Mouse (Mus musculus): ENCODE measurements at regions not wholly inside any gene's neighbourhood (a gene's known extent, or its start where the extent isn't known, plus 50 kb on each side); places are given as distances from the start of the nearest gene placed in this dataset.
"Not testable (repeated sequence)": the region's sequence is repeated elsewhere in the genome, so short reads cannot be mapped to it uniquely, and the experiment has no call there.

DNA sequence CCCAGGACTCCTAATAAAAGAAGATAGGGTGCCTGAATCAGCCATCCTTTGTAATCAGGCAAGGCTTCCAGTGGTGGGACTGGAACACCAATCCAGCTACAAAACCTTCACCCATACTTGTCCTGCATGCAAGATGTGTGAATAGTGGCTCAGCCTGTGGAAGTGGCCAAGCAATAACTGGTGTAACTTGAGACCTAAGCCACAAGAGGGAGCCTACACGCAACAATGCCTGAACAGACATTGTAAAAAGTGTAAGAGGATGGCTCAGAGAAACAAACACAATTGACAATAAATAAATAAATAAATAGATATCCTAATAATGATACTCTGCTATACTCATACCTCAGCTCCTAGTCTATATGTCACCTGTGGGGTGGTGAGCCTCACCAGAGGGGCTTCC, 781.5 kb upstream of the Cdh20 start:
- Histone ChIP-seq H3K27ac (ENCODE audit: low read depth, low read length) (no peak overlapping the region), H3K9ac (replicated peaks; ENCODE audit: low read length, poor library complexity, severe bottlenecking) (no peak overlapping the region), H3K27me3 (ENCODE audit: insufficient read depth, low read length) (no peaks in the 10 kb centered on the region), H3K4me1 (ENCODE audit: insufficient read depth, low read length) (no peaks in the 10 kb centered on the region), H3K36me3 (ENCODE audit: insufficient read depth, low read length) (no peaks in the 10 kb centered on the region), H3K4me2 (ENCODE audit: low read depth, low read length, poor library complexity, severe bottlenecking) (no peak overlapping the region), H3K4me3 (ENCODE audit: low read depth, low read length) (no peak overlapping the region), H3K9me3 (ENCODE audit: low read length) (no peaks in the 10 kb centered on the region)
- ATAC-seq (ENCODE audit: low FRiP score) (no peak; the same call in 1 of the 2 replicates), DNase-seq (ENCODE audit: low spot score) (peak; percentile 72)
- 28% methylated on average over 1 of the region's 1 CpGs for WGBS
- TF ChIP-seq CTCF (IDR thresholded peaks at IDR 0.05), result peak; percentile 73

DNA sequence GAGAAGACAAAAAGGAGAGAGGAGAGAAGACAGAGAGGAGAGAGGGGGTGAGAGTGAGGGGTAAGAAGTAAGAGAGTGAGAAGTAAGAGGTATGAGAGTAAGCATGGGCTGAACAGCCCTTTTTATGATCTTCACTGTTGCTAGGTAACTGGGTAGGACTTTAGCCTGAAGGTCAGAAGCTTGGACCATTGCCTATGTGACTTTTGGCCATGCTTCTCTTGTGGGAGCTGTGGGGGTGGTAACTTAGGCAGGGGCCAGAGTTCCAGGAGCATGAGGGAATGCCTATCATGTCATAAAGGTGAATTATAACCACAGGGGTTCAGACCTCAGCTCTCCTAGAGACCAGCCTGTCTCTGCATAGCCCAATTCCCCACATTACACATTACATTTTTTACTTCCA, 765.4 kb upstream of the Cdh20 start:
- H3K4me2 ChIP-seq (ENCODE audit: low read depth, low read length, poor library complexity, severe bottlenecking); DNase-seq (ENCODE audit: low spot score); H3K9me3 ChIP-seq (ENCODE audit: low read length); H3K4me3 ChIP-seq (ENCODE audit: low read depth, low read length); H3K36me3 ChIP-seq (ENCODE audit: insufficient read depth, low read length); H3K27ac ChIP-seq (ENCODE audit: low read depth, low read length); ATAC-seq (ENCODE audit: low FRiP score); H3K27me3 ChIP-seq (ENCODE audit: insufficient read depth, low read length); H3K9ac ChIP-seq (replicated peaks; ENCODE audit: low read length, poor library complexity, severe bottlenecking); H3K4me1 ChIP-seq (ENCODE audit: insufficient read depth, low read length): not testable (repeated sequence)

DNA sequence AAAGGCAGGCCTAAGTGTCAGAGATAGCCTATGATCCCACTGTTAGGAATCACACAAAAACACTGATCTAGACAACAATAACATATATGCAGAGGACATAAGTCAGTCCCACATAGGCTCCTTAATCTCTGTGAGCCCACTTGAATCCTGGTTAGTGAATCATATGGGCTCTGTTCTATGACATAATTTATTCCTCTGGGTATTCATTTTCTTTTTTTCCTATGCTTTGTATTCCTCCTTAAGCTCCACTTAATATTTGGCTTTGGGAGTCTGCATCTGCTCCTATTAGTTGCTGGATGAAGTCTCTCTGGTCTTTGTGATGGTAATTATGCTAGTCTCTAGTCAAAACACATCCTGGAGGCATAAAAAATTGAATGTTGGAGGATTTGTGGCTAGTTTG, 738.7 kb upstream of the Cdh20 start:
- no peaks in the 10 kb centered on the region for H3K36me3 ChIP-seq (ENCODE audit: insufficient read depth, low read length)
- no peak overlapping the region for H3K4me3 ChIP-seq (ENCODE audit: low read depth, low read length)
- H3K4me1 ChIP-seq (ENCODE audit: insufficient read depth, low read length), result no peaks in the 10 kb centered on the region
- no peak overlapping the region for H3K27ac ChIP-seq (ENCODE audit: low read depth, low read length)
- ATAC-seq (ENCODE audit: low FRiP score), result no peak
- TF ChIP-seq CTCF (IDR thresholded peaks at IDR 0.05), result no peak
- DNase-seq (ENCODE audit: low spot score), result no peak
- H3K9ac ChIP-seq (replicated peaks; ENCODE audit: low read length, poor library complexity, severe bottlenecking), result no peak overlapping the region
- H3K4me2 ChIP-seq (ENCODE audit: low read depth, low read length, poor library complexity, severe bottlenecking), result no peak overlapping the region
- no peaks in the 10 kb centered on the region for H3K9me3 ChIP-seq (ENCODE audit: low read length)
- no peaks in the 10 kb centered on the region for H3K27me3 ChIP-seq (ENCODE audit: insufficient read depth, low read length)

DNA sequence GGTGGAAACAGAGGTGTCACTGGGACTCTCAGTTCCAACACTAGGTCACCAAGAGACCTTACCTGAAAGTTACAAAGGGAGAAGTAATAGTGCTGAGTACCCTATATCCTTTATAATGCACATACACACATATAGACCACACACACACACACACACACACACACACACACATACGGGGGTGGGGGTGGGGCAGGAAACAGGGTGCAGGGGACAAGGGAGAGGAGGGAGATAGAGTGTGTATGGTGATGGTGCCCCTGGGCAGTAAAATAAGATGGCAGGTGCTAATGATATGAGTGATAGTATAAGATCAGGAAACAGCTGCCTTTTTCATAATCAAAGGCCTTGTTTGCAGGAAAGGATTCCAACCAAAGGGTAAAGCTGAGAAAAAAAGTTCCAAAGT, 719.9 kb upstream of the Cdh20 start:
- no peak overlapping the region for H3K4me2 ChIP-seq (ENCODE audit: low read depth, low read length, poor library complexity, severe bottlenecking)
- DNase-seq (ENCODE audit: low spot score) (no peak), ATAC-seq (ENCODE audit: low FRiP score) (no peak)
- no peak overlapping the region for H3K27ac ChIP-seq (ENCODE audit: low read depth, low read length)
- no peak for TF ChIP-seq CTCF (IDR thresholded peaks at IDR 0.05)
- H3K4me1 ChIP-seq (ENCODE audit: insufficient read depth, low read length), result no peaks in the 10 kb centered on the region
- no peak overlapping the region for H3K9ac ChIP-seq (replicated peaks; ENCODE audit: low read length, poor library complexity, severe bottlenecking)
- H3K36me3 ChIP-seq (ENCODE audit: insufficient read depth, low read length), result no peaks in the 10 kb centered on the region
- 50% methylated on average over 1 of the region's 1 CpGs for WGBS
- no peak overlapping the region for H3K4me3 ChIP-seq (ENCODE audit: low read depth, low read length)
- no peaks in the 10 kb centered on the region for H3K9me3 ChIP-seq (ENCODE audit: low read length)
- H3K27me3 ChIP-seq (ENCODE audit: insufficient read depth, low read length), result no peaks in the 10 kb centered on the region

DNA sequence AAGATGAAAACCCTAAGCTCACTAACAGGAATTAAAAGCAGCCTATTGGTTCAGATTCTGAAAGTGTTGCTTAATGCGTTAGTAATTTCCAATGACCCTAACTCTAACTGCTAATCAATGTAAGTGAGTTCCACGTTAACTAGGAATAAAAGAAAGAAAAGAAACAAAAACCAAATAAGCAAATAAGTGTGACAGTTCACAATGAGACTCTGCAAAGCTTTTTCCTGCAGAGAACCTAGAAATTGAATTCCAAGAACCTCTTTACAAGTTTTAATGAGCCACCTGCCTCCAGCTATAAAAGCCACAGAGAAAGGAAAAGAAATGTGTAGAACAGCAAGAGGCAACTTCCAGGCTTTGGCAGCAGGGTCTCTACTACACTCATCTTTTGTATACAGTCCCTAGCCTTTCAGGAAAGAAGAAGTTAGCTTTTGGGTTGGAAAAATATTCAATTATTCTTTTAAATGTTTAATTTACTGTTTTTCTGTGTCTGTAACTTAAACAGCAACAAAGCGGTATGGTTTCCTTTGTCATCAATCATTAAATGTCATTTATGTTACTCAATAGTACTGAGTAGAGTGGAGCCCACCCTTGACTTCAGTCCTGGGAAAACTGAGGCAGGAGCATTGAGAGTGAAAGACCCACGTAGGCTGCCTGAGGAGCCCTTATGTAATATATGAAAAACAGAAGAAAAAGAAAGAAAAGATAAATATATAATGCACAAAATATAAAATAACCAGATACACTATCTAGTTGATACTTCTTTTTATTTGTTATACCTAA, 719.0 kb upstream of the Cdh20 start:
- H3K27me3 ChIP-seq (ENCODE audit: insufficient read depth, low read length), result no peaks in the 10 kb centered on the region
- DNase-seq (ENCODE audit: low spot score), result no peak
- no peaks in the 10 kb centered on the region for H3K4me1 ChIP-seq (ENCODE audit: insufficient read depth, low read length)
- no peak for ATAC-seq (ENCODE audit: low FRiP score)
- no peak overlapping the region for H3K4me3 ChIP-seq (ENCODE audit: low read depth, low read length)
- 56% methylated on average over 4 of the region's 4 CpGs for WGBS
- H3K9me3 ChIP-seq (ENCODE audit: low read length), result no peaks in the 10 kb centered on the region
- H3K27ac ChIP-seq (ENCODE audit: low read depth, low read length), result no peak overlapping the region
- no peak for TF ChIP-seq CTCF (IDR thresholded peaks at IDR 0.05)
- no peaks in the 10 kb centered on the region for H3K36me3 ChIP-seq (ENCODE audit: insufficient read depth, low read length)
- no peak overlapping the region for H3K4me2 ChIP-seq (ENCODE audit: low read depth, low read length, poor library complexity, severe bottlenecking)
- H3K9ac ChIP-seq (replicated peaks; ENCODE audit: low read length, poor library complexity, severe bottlenecking), result no peak overlapping the region

All from midbrain, postnatal 0 days (tissue).